Mouse (Mus musculus): Measurements from ENCODE around the gene Rad51c. TPM values are rescaled to one million over a fixed set of nuclear protein-coding genes. Genes with fewer than 3 reads are reported as not detected.
"Not testable (repeated sequence)": the region's sequence is repeated elsewhere in the genome, so short reads cannot be mapped to it uniquely, and the experiment has no call there.

Rad51c gene
- polyA plus RNA-seq (2015; fragmentation: Nextera tagmentation; extraction: Ambion mirVana): 1.6 and 2.6 TPM in 2 replicates

GRCm38 (mm10) chr11:87404876-87405275 lies at the start of gene Rad51c, which contains the start of gene Tex14:
TSS of gene Rad51c (minus strand) at chr11:87404954.
TSS of gene Tex14 (plus strand) at chr11:87405065.
- H3K4me3 ChIP-seq (ENCODE audit: low read depth, low read length): peak within 1 kb of the TSS; percentile 62
- no peaks in the 10 kb centered on the region for H3K9me3 ChIP-seq (ENCODE audit: low read length)
- no peaks in the 10 kb centered on the region for H3K36me3 ChIP-seq (replicated peaks; ENCODE audit: insufficient read depth, low read length)
- peak within 1 kb of the TSS; percentile 75 for H3K4me2 ChIP-seq (ENCODE audit: low read depth, low read length)
- WGBS (ENCODE audit: insufficient replicate concordance): 76% methylated on average over 27 of the region's 27 CpGs
- H3K27me3 ChIP-seq (ENCODE audit: insufficient read depth, low read length): no peaks in the 10 kb centered on the region
- peaks cover 5% of the 10 kb centered on the region for H3K4me1 ChIP-seq (ENCODE audit: insufficient read depth)
- DNase-seq (peak; percentile 28), ATAC-seq (no peak)
- TF ChIP-seq CTCF (IDR thresholded peaks at IDR 0.05; ENCODE audit: low read depth) (no peak), EP300 (IDR thresholded peaks at IDR 0.05; ENCODE audit: low read depth) (no peak)
- peak within 1 kb of the TSS; percentile 73 for H3K27ac ChIP-seq (ENCODE audit: low read depth)
- peak within 1 kb of the TSS; percentile 75 for H3K9ac ChIP-seq (replicated peaks)

- DNase-seq: no peak
- no peaks in the 10 kb centered on the region for H3K36me3 ChIP-seq (replicated peaks; ENCODE audit: insufficient read depth, low read length)
- ATAC-seq: no peak
- H3K4me1 ChIP-seq (ENCODE audit: insufficient read depth): peaks cover 9% of the 10 kb centered on the region
- no peak overlapping the region for H3K9ac ChIP-seq (replicated peaks)
- WGBS (ENCODE audit: insufficient replicate concordance): 66% methylated on average over 2 of the region's 2 CpGs
- no peak overlapping the region for H3K4me3 ChIP-seq (ENCODE audit: low read depth, low read length)
- H3K9me3 ChIP-seq (ENCODE audit: low read length): no peaks in the 10 kb centered on the region
- H3K27ac ChIP-seq (ENCODE audit: low read depth): no peak overlapping the region
- TF ChIP-seq CTCF (IDR thresholded peaks at IDR 0.05; ENCODE audit: low read depth) (no peak), EP300 (IDR thresholded peaks at IDR 0.05; ENCODE audit: low read depth) (no peak)
- H3K27me3 ChIP-seq (ENCODE audit: insufficient read depth, low read length): no peaks in the 10 kb centered on the region
- H3K4me2 ChIP-seq (ENCODE audit: low read depth, low read length): no peak overlapping the region
Measured at GRCm38 (mm10) chr11:87454035-87454690, 49.4 kb upstream of the Rad51c start.

GRCm38 (mm10) chr11:87453216-87454034 lies 48.7 kb upstream of the Rad51c start:
- no peak for TF ChIP-seq CTCF (IDR thresholded peaks at IDR 0.05; ENCODE audit: low read depth)
- no peak for TF ChIP-seq EP300 (IDR thresholded peaks at IDR 0.05; ENCODE audit: low read depth)
- DNase-seq: no peak
- H3K36me3 ChIP-seq (replicated peaks; ENCODE audit: insufficient read depth, low read length): no peaks in the 10 kb centered on the region
- no peak overlapping the region for H3K9ac ChIP-seq (replicated peaks)
- H3K27ac ChIP-seq (ENCODE audit: low read depth): no peak overlapping the region
- H3K4me3 ChIP-seq (ENCODE audit: low read depth, low read length): no peak overlapping the region
- ATAC-seq: no peak
- WGBS (ENCODE audit: insufficient replicate concordance): 16% methylated on average over 13 of the region's 13 CpGs
- H3K9me3 ChIP-seq (ENCODE audit: low read length): no peaks in the 10 kb centered on the region
- H3K4me2 ChIP-seq (ENCODE audit: low read depth, low read length): no peak overlapping the region
- peaks cover 11% of the 10 kb centered on the region for H3K4me1 ChIP-seq (ENCODE audit: insufficient read depth)
- no peaks in the 10 kb centered on the region for H3K27me3 ChIP-seq (ENCODE audit: insufficient read depth, low read length)

GRCm38 (mm10) chr11:87452779-87453178 lies 48.0 kb upstream of the Rad51c start:
- 67% methylated on average over 6 of the region's 8 CpGs for WGBS (ENCODE audit: insufficient replicate concordance)
- H3K9ac ChIP-seq (replicated peaks); H3K4me3 ChIP-seq (ENCODE audit: low read depth, low read length); H3K9me3 ChIP-seq (ENCODE audit: low read length); H3K4me2 ChIP-seq (ENCODE audit: low read depth, low read length); DNase-seq; H3K27me3 ChIP-seq (ENCODE audit: insufficient read depth, low read length); H3K27ac ChIP-seq (ENCODE audit: low read depth); ATAC-seq; H3K36me3 ChIP-seq (replicated peaks; ENCODE audit: insufficient read depth, low read length): not testable (repeated sequence)
- H3K4me1 ChIP-seq (ENCODE audit: insufficient read depth): peaks cover 11% of the 10 kb centered on the region

- H3K9me3 ChIP-seq (ENCODE audit: low read length); H3K4me2 ChIP-seq (ENCODE audit: low read depth, low read length); ATAC-seq; H3K36me3 ChIP-seq (replicated peaks; ENCODE audit: insufficient read depth, low read length); H3K27me3 ChIP-seq (ENCODE audit: insufficient read depth, low read length); H3K27ac ChIP-seq (ENCODE audit: low read depth); DNase-seq; H3K4me3 ChIP-seq (ENCODE audit: low read depth, low read length); H3K9ac ChIP-seq (replicated peaks): not testable (repeated sequence)
- peaks cover 14% of the 10 kb centered on the region for H3K4me1 ChIP-seq (ENCODE audit: insufficient read depth)
- WGBS (ENCODE audit: insufficient replicate concordance): 38% methylated on average over 5 of the region's 5 CpGs
Measured at GRCm38 (mm10) chr11:87449847-87450246, 45.1 kb upstream of the Rad51c start.

GRCm38 (mm10) chr11:87449200-87449547 lies 44.4 kb upstream of the Rad51c start:
- H3K27me3 ChIP-seq (ENCODE audit: insufficient read depth, low read length): no peaks in the 10 kb centered on the region
- H3K9ac ChIP-seq (replicated peaks): no peak overlapping the region; the same call in 1 of the 2 replicates
- no peak overlapping the region for H3K4me3 ChIP-seq (ENCODE audit: low read depth, low read length)
- no peaks in the 10 kb centered on the region for H3K9me3 ChIP-seq (ENCODE audit: low read length)
- 3% methylated on average over 3 of the region's 3 CpGs for WGBS (ENCODE audit: insufficient replicate concordance)
- no peak for ATAC-seq
- no peaks in the 10 kb centered on the region for H3K36me3 ChIP-seq (replicated peaks; ENCODE audit: insufficient read depth, low read length)
- no peak overlapping the region for H3K4me2 ChIP-seq (ENCODE audit: low read depth, low read length)
- DNase-seq: no peak
- peaks cover 15% of the 10 kb centered on the region for H3K4me1 ChIP-seq (ENCODE audit: insufficient read depth)
- peak overlapping the region; percentile 78 for H3K27ac ChIP-seq (ENCODE audit: low read depth)
- no peak for TF ChIP-seq EP300 (IDR thresholded peaks at IDR 0.05; ENCODE audit: low read depth)
- TF ChIP-seq CTCF (IDR thresholded peaks at IDR 0.05; ENCODE audit: low read depth): no peak

All from liver, postnatal 0 days (tissue).